Mouse (Mus musculus): ENCODE data around the gene Tmigd1. TPM values are rescaled to one million over a fixed set of nuclear protein-coding genes. Genes with fewer than 3 reads are reported as not detected.

Gene Tmigd1
- total RNA-seq, 4 experiments from 2014 or later: not detected

Other genes starting within 250 kb of the Tmigd1 start
- not detected for gene Bhlha9, start 229.7 kb upstream of the Tmigd1 start, total RNA-seq (2022)
- 1 to 10 TPM in 3 of 4 experiments, under 1 TPM in 1; 0.61 to 5.9 (median 2.1) TPM for gene Trarg1, start 222.4 kb upstream of the Tmigd1 start, total RNA-seq (2022)
- 10 to 100 TPM; 15.9 to 26.4 (median 18.8) TPM for gene Gosr1, start 138.6 kb upstream of the Tmigd1 start, total RNA-seq (2022)
- 10 to 100 TPM; 26.9 to 31.3 (median 28.8) TPM for gene Cpd, start 55.1 kb upstream of the Tmigd1 start, total RNA-seq (2022)
- gene Blmh, start 22.6 kb downstream of the Tmigd1 start, total RNA-seq (2022): 10 to 100 TPM; 22.9 to 25.4 (median 24.0) TPM
- under 1 TPM; 0.15 to 0.44 (median 0.20) TPM for gene Slc6a4, start 96.4 kb downstream of the Tmigd1 start, total RNA-seq (2022)
- gene Nsrp1, start 176.3 kb downstream of the Tmigd1 start, total RNA-seq (2022): 10 to 100 TPM; 11.8 to 15.0 (median 12.1) TPM